Mouse (Mus musculus): ENCODE measurements around the gene Clint1. TPM values are rescaled to one million over a fixed set of nuclear protein-coding genes. Genes with fewer than 3 reads are reported as not detected.

The Clint1 gene
- polyA plus RNA-seq, 1 experiment from 2014 or later = 72.7 TPM

DNA sequence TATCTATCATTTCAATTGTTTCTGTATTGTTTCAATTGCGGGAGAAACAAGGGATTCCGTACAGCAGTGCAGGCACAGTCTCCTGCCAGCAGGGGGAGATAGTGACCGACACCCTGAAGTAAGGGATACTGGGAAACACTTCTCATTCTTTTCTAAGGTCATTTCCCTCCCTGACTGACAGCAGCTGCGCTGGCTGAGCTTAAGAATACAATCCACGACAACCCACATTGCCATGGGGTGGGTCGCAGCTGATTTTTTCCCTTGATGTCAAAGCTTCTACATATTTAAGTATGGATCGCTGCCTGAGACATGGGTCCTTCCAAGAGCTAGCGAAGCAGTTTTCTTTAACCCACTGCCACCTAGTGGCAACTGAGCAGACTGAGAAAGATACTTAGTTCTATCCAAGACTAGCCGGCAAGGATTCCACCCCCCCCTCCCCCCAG lies 74.8 kb downstream of the Clint1 start:
- WGBS = under 1% methylated on average over 9 of the region's 9 CpGs
- peak overlapping the region; percentile 42 for H3K9ac ChIP-seq

DNA sequence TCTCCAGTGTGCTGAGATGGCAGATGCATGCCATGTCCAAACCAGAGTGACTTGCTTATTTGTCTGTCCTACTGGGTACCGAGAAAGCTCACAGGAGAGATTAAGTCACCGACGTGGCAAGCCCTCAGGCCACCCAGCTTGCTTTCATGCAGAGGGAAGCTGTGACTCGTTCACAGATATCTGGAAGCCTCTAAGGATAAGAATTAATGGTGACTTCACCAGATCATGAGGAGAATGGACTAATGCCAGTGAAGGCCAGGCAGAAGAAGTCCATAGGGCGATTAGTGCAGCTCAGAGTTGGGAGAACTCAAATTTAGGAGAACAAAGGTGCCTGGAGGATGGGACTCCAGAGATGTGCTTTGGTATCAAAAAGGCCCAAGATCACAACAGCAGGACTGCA lies 75.6 kb downstream of the Clint1 start:
- H3K27ac ChIP-seq (ENCODE audit: low read depth) = no peak overlapping the region
- no peaks in the 10 kb centered on the region for H3K4me1 ChIP-seq (ENCODE audit: insufficient read depth)
- DNase-seq (no peak), ATAC-seq (ENCODE audit: insufficient read depth) (peak; percentile 7; the same call in 1 of the 2 replicates)
- H3K9me3 ChIP-seq (ENCODE audit: low read depth, low read length) = no peaks in the 10 kb centered on the region
- peaks cover 24% of the 10 kb centered on the region for H3K36me3 ChIP-seq (ENCODE audit: insufficient read depth)
- no peak overlapping the region for H3K4me2 ChIP-seq
- no peak overlapping the region for H3K4me3 ChIP-seq (ENCODE audit: low read depth, low read length)
- TF ChIP-seq CTCF (IDR thresholded peaks at IDR 0.05; ENCODE audit: low read depth) = no peak
- no peak overlapping the region for H3K9ac ChIP-seq
- 58% methylated on average over 5 of the region's 5 CpGs for WGBS
- no peaks in the 10 kb centered on the region for H3K27me3 ChIP-seq (ENCODE audit: insufficient read depth, low read length)

More for the DNA sequence above, 74.8 kb downstream of the Clint1 start:
- peak; percentile 92 for TF ChIP-seq CTCF (IDR thresholded peaks at IDR 0.05; ENCODE audit: low read depth)
- DNase-seq (peak; percentile 93), ATAC-seq (ENCODE audit: insufficient read depth) (peak; percentile 91)
- Histone ChIP-seq H3K4me2 (peak overlapping the region; percentile 67), H3K27me3 (ENCODE audit: insufficient read depth, low read length) (no peaks in the 10 kb centered on the region), H3K9me3 (ENCODE audit: low read depth, low read length) (no peaks in the 10 kb centered on the region), H3K27ac (ENCODE audit: low read depth) (no peak overlapping the region), H3K36me3 (ENCODE audit: insufficient read depth) (peaks cover 18% of the 10 kb centered on the region), H3K4me3 (ENCODE audit: low read depth, low read length) (peak overlapping the region; percentile 35), H3K4me1 (ENCODE audit: insufficient read depth) (no peaks in the 10 kb centered on the region)

DNA sequence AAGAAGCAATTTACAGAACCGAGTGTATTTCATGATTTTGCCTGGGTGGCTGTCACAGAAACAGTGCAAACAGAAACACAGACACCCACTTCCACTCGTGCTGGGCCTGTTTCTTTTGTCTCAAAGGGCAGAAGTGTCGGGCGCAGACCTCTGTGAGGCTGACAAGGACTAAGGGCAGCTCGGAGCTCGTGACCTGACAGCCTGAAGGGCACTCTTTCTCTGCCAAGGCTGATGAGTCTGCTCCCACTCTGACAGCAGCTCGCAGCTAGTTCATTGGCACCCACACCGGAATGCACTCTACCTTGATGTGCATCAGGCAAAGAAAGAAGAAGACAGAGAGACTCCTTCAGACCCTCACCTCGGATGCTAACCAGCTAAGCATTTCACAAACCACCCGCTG lies 77.7 kb downstream of the Clint1 start:
- no peak overlapping the region for H3K4me2 ChIP-seq
- ATAC-seq (ENCODE audit: insufficient read depth) (no peak), DNase-seq (no peak)
- no peaks in the 10 kb centered on the region for H3K27me3 ChIP-seq (ENCODE audit: insufficient read depth, low read length)
- no peak overlapping the region for H3K4me3 ChIP-seq (ENCODE audit: low read depth, low read length)
- peaks cover 41% of the 10 kb centered on the region for H3K36me3 ChIP-seq (ENCODE audit: insufficient read depth)
- H3K27ac ChIP-seq (ENCODE audit: low read depth) = no peak overlapping the region
- no peaks in the 10 kb centered on the region for H3K4me1 ChIP-seq (ENCODE audit: insufficient read depth)
- WGBS = 79% methylated on average over 10 of the region's 10 CpGs
- no peaks in the 10 kb centered on the region for H3K9me3 ChIP-seq (ENCODE audit: low read depth, low read length)
- H3K9ac ChIP-seq = no peak overlapping the region
- no peak for TF ChIP-seq CTCF (IDR thresholded peaks at IDR 0.05; ENCODE audit: low read depth)

DNA sequence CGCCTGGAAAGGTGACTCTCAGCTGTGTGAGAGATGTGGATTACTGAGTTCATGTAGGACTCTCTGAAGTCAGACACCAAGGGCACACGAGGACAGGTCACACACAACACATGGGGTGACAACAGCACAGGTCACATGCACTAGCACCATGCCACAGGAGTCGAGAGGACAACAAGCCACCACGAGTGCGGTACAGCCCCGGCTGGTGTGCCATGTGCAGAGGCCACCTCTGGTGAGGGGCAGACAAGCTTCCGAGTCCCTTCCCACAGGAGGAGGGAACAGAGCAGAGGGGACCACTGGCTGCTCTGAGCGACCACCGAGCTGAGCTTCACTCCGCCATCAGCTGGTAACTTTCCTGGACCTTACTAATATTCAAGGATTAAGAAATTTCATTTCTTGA lies 80.9 kb downstream of the Clint1 start:
- WGBS = 89% methylated on average over 10 of the region's 10 CpGs
- DNase-seq (no peak), ATAC-seq (ENCODE audit: insufficient read depth) (no peak)
- Histone ChIP-seq H3K9me3 (ENCODE audit: low read depth, low read length) (no peaks in the 10 kb centered on the region), H3K4me2 (no peak overlapping the region), H3K36me3 (ENCODE audit: insufficient read depth) (peaks cover 69% of the 10 kb centered on the region), H3K9ac (no peak overlapping the region), H3K4me1 (ENCODE audit: insufficient read depth) (no peaks in the 10 kb centered on the region), H3K27ac (ENCODE audit: low read depth) (no peak overlapping the region), H3K4me3 (ENCODE audit: low read depth, low read length) (no peak overlapping the region), H3K27me3 (ENCODE audit: insufficient read depth, low read length) (no peaks in the 10 kb centered on the region)
- TF ChIP-seq CTCF (IDR thresholded peaks at IDR 0.05; ENCODE audit: low read depth) = no peak

DNA sequence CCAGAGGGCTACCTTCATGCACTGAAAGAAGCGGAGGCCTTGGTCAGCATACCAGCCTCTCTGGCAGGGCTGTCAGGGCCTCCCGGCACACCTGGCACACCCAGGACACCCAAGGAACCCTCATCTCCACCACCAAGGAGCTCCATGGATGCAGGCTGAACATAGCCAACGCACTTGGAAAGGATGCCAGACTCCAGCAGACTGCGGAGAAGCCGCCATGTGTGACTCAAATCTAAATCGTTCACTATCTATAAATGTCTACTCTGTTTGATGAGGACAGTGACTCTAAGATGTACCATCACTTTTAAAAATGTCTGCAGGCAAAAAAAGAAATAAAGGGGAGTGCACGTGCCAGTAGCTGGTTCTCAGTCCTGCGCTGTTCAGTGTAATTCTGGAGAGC lies 85.6 kb downstream of the Clint1 start:
- H3K27ac ChIP-seq (ENCODE audit: low read depth) = no peak overlapping the region
- H3K9ac ChIP-seq = no peak overlapping the region
- no peak for DNase-seq
- no peak overlapping the region for H3K4me2 ChIP-seq
- H3K4me3 ChIP-seq (ENCODE audit: low read depth, low read length) = no peak overlapping the region
- H3K4me1 ChIP-seq (ENCODE audit: insufficient read depth) = no peaks in the 10 kb centered on the region
- TF ChIP-seq CTCF (IDR thresholded peaks at IDR 0.05; ENCODE audit: low read depth) = no peak
- ATAC-seq (ENCODE audit: insufficient read depth) = no peak
- H3K27me3 ChIP-seq (ENCODE audit: insufficient read depth, low read length) = no peaks in the 10 kb centered on the region
- peaks cover 53% of the 10 kb centered on the region for H3K36me3 ChIP-seq (ENCODE audit: insufficient read depth)
- H3K9me3 ChIP-seq (ENCODE audit: low read depth, low read length) = no peaks in the 10 kb centered on the region
- WGBS = 90% methylated on average over 8 of the region's 8 CpGs

DNA sequence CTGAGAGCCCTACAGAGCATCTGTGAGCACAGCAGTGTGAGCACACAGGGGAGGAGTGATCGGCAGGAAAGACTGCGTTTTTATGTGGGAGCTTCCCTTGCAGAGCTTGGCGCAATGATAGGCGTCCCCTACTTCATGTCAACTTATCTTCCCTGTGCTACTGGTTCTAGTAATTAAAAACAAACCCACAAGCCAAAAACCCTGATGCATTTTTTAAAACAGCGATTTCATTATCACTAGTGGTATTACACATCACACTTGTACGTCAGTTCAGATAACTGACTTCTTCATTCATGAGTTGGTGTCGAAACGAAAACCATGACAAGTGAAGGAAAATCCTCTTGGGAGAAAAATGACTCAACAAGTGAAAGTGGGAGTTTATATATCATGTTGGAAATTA lies 87.1 kb downstream of the Clint1 start:
- ATAC-seq (ENCODE audit: insufficient read depth) (no peak), DNase-seq (no peak)
- no peak overlapping the region for H3K4me3 ChIP-seq (ENCODE audit: low read depth, low read length)
- H3K4me2 ChIP-seq = no peak overlapping the region
- TF ChIP-seq CTCF (IDR thresholded peaks at IDR 0.05; ENCODE audit: low read depth) = no peak
- H3K36me3 ChIP-seq (ENCODE audit: insufficient read depth) = peaks cover 42% of the 10 kb centered on the region
- no peaks in the 10 kb centered on the region for H3K27me3 ChIP-seq (ENCODE audit: insufficient read depth, low read length)
- H3K27ac ChIP-seq (ENCODE audit: low read depth) = no peak overlapping the region
- H3K4me1 ChIP-seq (ENCODE audit: insufficient read depth) = peaks cover 12% of the 10 kb centered on the region; the same call in 1 of the 2 replicates
- no peaks in the 10 kb centered on the region for H3K9me3 ChIP-seq (ENCODE audit: low read depth, low read length)
- WGBS = 80% methylated on average over 8 of the region's 8 CpGs
- no peak overlapping the region for H3K9ac ChIP-seq

DNA sequence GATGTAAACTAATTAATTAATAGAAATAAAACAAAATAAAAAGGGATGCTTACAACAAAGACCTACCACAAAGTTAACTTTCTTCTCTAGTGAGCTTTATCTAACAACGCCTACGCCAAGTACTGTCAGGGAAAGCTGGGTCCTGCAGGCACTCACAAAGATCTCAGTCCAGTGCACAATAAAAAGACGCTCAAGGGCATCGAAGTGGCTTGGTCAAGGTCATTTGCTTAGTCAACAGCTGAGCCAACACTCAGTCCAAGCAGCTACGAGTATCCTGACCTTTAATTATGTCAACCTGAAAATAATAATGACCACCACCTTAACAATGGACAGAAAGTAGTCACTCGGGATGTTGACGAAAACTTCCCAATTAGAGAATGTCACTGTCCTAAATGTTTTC lies 90.4 kb downstream of the Clint1 start:
- no peak overlapping the region for H3K4me3 ChIP-seq (ENCODE audit: low read depth, low read length)
- H3K27me3 ChIP-seq (ENCODE audit: insufficient read depth, low read length) = no peaks in the 10 kb centered on the region
- peaks cover 12% of the 10 kb centered on the region; the same call in 1 of the 2 replicates for H3K36me3 ChIP-seq (ENCODE audit: insufficient read depth)
- no peaks in the 10 kb centered on the region for H3K9me3 ChIP-seq (ENCODE audit: low read depth, low read length)
- DNase-seq = no peak
- peaks cover 12% of the 10 kb centered on the region; the same call in 1 of the 2 replicates for H3K4me1 ChIP-seq (ENCODE audit: insufficient read depth)
- ATAC-seq (ENCODE audit: insufficient read depth) = no peak
- TF ChIP-seq CTCF (IDR thresholded peaks at IDR 0.05; ENCODE audit: low read depth) = no peak
- H3K9ac ChIP-seq = no peak overlapping the region
- WGBS = 87% methylated on average over 7 of the region's 7 CpGs
- H3K4me2 ChIP-seq = no peak overlapping the region
- H3K27ac ChIP-seq (ENCODE audit: low read depth) = no peak overlapping the region

Data from lung, embryonic 14.5 days (tissue).